Mouse (Mus musculus): Measurements from ENCODE around the gene Rab11fip2. TPM values are rescaled to one million over a fixed set of nuclear protein-coding genes. Genes with fewer than 3 reads are reported as not detected.

The Rab11fip2 gene
- polyA plus RNA-seq, 1 experiment: 1.3 TPM

GRCm38 (mm10) chr19:59866666-59867065 lies 76.8 kb downstream of the Rab11fip2 start:
- Histone ChIP-seq H3K36me3 (ENCODE audit: control insufficient read depth, insufficient read depth) (no peaks in the 10 kb centered on the region), H3K4me2 (ENCODE audit: low read depth) (no peak overlapping the region), H3K79me2 (ENCODE audit: control insufficient read depth, insufficient read depth) (no peaks in the 10 kb centered on the region), H3ac (ENCODE audit: control insufficient read depth, insufficient read length) (no peak overlapping the region), H3K4me3 (no peak overlapping the region), H3K27me3 (ENCODE audit: control insufficient read depth, insufficient read depth, insufficient read length) (no peaks in the 10 kb centered on the region)
- TF ChIP-seq MYOD1 (IDR thresholded peaks at IDR 0.05; ENCODE audit: control insufficient read depth in 1 of 3, insufficient read length in 2 of 3, low read depth in 2 of 3): no peak
- no peak for TF ChIP-seq REST (IDR thresholded peaks at IDR 0.05; ENCODE audit: insufficient read depth, insufficient read length)
- TF ChIP-seq POLR2AphosphoS2 (IDR thresholded peaks at IDR 0.05; ENCODE audit: insufficient read length, low read depth): no peak
- TF ChIP-seq TCF12 (IDR thresholded peaks at IDR 0.05; ENCODE audit: insufficient read depth, poor library complexity, severe bottlenecking): no peak
- no peak for TF ChIP-seq MYOG (IDR thresholded peaks at IDR 0.05; ENCODE audit: control insufficient read depth in 1 of 3, insufficient read depth in 1 of 3, insufficient read length in 2 of 3, low read depth in 2 of 3)
- no peak for TF ChIP-seq POLR2A (IDR thresholded peaks at IDR 0.05; ENCODE audit: insufficient read length, low read depth)
- no peak for TF ChIP-seq MAX (IDR thresholded peaks at IDR 0.05; ENCODE audit: low read depth)
- TF ChIP-seq SRF (IDR thresholded peaks at IDR 0.05; ENCODE audit: control insufficient read depth, insufficient read length, low read depth): no peak
- TF ChIP-seq E2F4 (IDR thresholded peaks at IDR 0.05; ENCODE audit: insufficient read depth): no peak
- no peak for TF ChIP-seq CEBPB (IDR thresholded peaks at IDR 0.05; ENCODE audit: insufficient read depth, poor library complexity, severe bottlenecking)
- TF ChIP-seq TCF3 (IDR thresholded peaks at IDR 0.05; ENCODE audit: insufficient read length, low read depth): no peak

- H3K4me2 ChIP-seq (ENCODE audit: low read depth): no peak overlapping the region
- H3K36me3 ChIP-seq (ENCODE audit: control insufficient read depth, insufficient read depth): no peaks in the 10 kb centered on the region
- no peak overlapping the region for H3ac ChIP-seq (ENCODE audit: control insufficient read depth, insufficient read length)
- no peaks in the 10 kb centered on the region for H3K79me2 ChIP-seq (ENCODE audit: control insufficient read depth, insufficient read depth)
- H3K4me3 ChIP-seq: no peak overlapping the region
- no peaks in the 10 kb centered on the region for H3K27me3 ChIP-seq (ENCODE audit: control insufficient read depth, insufficient read depth, insufficient read length)
- TF ChIP-seq TCF3 (IDR thresholded peaks at IDR 0.05; ENCODE audit: insufficient read length, low read depth) (no peak), USF1 (IDR thresholded peaks at IDR 0.05; ENCODE audit: low read depth) (no peak), POLR2AphosphoS2 (IDR thresholded peaks at IDR 0.05; ENCODE audit: insufficient read length, low read depth) (no peak), REST (IDR thresholded peaks at IDR 0.05; ENCODE audit: insufficient read depth, insufficient read length) (no peak), POLR2A (IDR thresholded peaks at IDR 0.05; ENCODE audit: insufficient read length, low read depth) (no peak), CEBPB (IDR thresholded peaks at IDR 0.05; ENCODE audit: insufficient read depth, poor library complexity, severe bottlenecking) (no peak), MAX (IDR thresholded peaks at IDR 0.05; ENCODE audit: low read depth) (no peak), SRF (IDR thresholded peaks at IDR 0.05; ENCODE audit: control insufficient read depth, insufficient read length, low read depth) (no peak), MYOD1 (IDR thresholded peaks at IDR 0.05; ENCODE audit: control insufficient read depth in 1 of 3, insufficient read length in 2 of 3, low read depth in 2 of 3) (no peak), TCF12 (IDR thresholded peaks at IDR 0.05; ENCODE audit: insufficient read depth, poor library complexity, severe bottlenecking) (no peak), MYOG (IDR thresholded peaks at IDR 0.05; ENCODE audit: control insufficient read depth in 1 of 3, insufficient read depth in 1 of 3, insufficient read length in 2 of 3, low read depth in 2 of 3) (no peak), E2F4 (IDR thresholded peaks at IDR 0.05; ENCODE audit: insufficient read depth) (no peak)
Measured at GRCm38 (mm10) chr19:59862423-59862822, 81.0 kb downstream of the Rab11fip2 start.

GRCm38 (mm10) chr19:59860799-59861198 lies 82.7 kb downstream of the Rab11fip2 start:
- no peak for TF ChIP-seq MYOD1 (IDR thresholded peaks at IDR 0.05; ENCODE audit: control insufficient read depth in 1 of 3, insufficient read length in 2 of 3, low read depth in 2 of 3)
- Histone ChIP-seq H3K4me2 (ENCODE audit: low read depth) (no peak overlapping the region), H3K79me2 (ENCODE audit: control insufficient read depth, insufficient read depth) (no peaks in the 10 kb centered on the region), H3K36me3 (ENCODE audit: control insufficient read depth, insufficient read depth) (no peaks in the 10 kb centered on the region), H3ac (ENCODE audit: control insufficient read depth, insufficient read length) (no peak overlapping the region), H3K4me3 (no peak overlapping the region), H3K27me3 (ENCODE audit: control insufficient read depth, insufficient read depth, insufficient read length) (no peaks in the 10 kb centered on the region)

GRCm38 (mm10) chr19:59853061-59853460 lies 90.4 kb downstream of the Rab11fip2 start:
- Histone ChIP-seq H3K4me3 (no peak overlapping the region), H3K27me3 (ENCODE audit: control insufficient read depth, insufficient read depth, insufficient read length) (no peaks in the 10 kb centered on the region), H3K4me2 (ENCODE audit: low read depth) (no peak overlapping the region), H3ac (ENCODE audit: control insufficient read depth, insufficient read length) (no peak overlapping the region), H3K79me2 (ENCODE audit: control insufficient read depth, insufficient read depth) (no peaks in the 10 kb centered on the region), H3K36me3 (ENCODE audit: control insufficient read depth, insufficient read depth) (no peaks in the 10 kb centered on the region)
- TF ChIP-seq CEBPB (IDR thresholded peaks at IDR 0.05; ENCODE audit: insufficient read depth, poor library complexity, severe bottlenecking) (no peak), USF1 (IDR thresholded peaks at IDR 0.05; ENCODE audit: low read depth) (no peak), MYOD1 (IDR thresholded peaks at IDR 0.05; ENCODE audit: control insufficient read depth in 1 of 3, insufficient read length in 2 of 3, low read depth in 2 of 3) (no peak), POLR2A (IDR thresholded peaks at IDR 0.05; ENCODE audit: insufficient read length, low read depth) (no peak), MYOG (IDR thresholded peaks at IDR 0.05; ENCODE audit: control insufficient read depth in 1 of 3, insufficient read depth in 1 of 3, insufficient read length in 2 of 3, low read depth in 2 of 3) (no peak), MAX (IDR thresholded peaks at IDR 0.05; ENCODE audit: low read depth) (no peak)

Data from myocyte (in vitro differentiated cells).